Mouse (Mus musculus): ENCODE data around the gene Phyhipl.

The Phyhipl gene

GRCm38 (mm10) chr10:70533301-70533781 lies 122.4 kb downstream of the Phyhipl start:
- DNase-seq (ENCODE audit: inconsistent ontology term): peak; percentile 6

- peak; percentile 49 for DNase-seq (ENCODE audit: inconsistent ontology term)
Observed at GRCm38 (mm10) chr10:70532249-70532648, 123.5 kb downstream of the Phyhipl start.

GRCm38 (mm10) chr10:70530185-70530823 lies 125.5 kb downstream of the Phyhipl start:
- peak; percentile 29 for DNase-seq (ENCODE audit: inconsistent ontology term)

- no peak for DNase-seq (ENCODE audit: inconsistent ontology term)
Observed at GRCm38 (mm10) chr10:70521379-70521778, 134.4 kb downstream of the Phyhipl start.

GRCm38 (mm10) chr10:70520143-70521131 lies 135.3 kb downstream of the Phyhipl start:
- peak; percentile 51 for DNase-seq (ENCODE audit: inconsistent ontology term)

DNA sequence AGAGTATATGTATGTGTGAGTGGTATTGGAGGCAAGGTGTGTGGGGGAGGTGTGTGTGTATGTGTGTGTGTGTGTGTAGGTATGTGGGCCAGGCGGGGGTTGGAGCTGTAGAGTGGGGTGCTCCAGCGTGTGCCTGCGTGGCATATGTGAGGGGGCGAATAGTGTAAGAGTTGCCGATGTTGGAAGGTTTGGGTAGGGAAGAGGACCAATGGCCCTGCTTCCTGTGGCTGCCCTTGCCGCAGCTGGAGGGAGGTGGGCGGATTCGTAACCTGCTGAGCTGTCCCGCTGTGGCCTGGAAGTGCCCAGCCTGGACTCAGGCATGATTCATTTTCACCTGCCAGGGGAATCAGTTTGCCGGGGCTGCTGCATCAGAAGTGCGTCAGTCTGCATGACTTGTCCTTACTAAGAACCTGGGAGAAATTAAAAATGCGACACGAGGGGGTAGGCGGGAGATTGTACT lies 136.1 kb downstream of the Phyhipl start:
- DNase-seq (ENCODE audit: inconsistent ontology term): peak; percentile 17

- DNase-seq (ENCODE audit: inconsistent ontology term): no peak
Observed at GRCm38 (mm10) chr10:70516661-70517060, 139.1 kb downstream of the Phyhipl start.

- DNase-seq (ENCODE audit: inconsistent ontology term): no peak
Observed at GRCm38 (mm10) chr10:70514848-70515247, 140.9 kb downstream of the Phyhipl start.

GRCm38 (mm10) chr10:70507880-70508279 lies 147.9 kb downstream of the Phyhipl start:
- DNase-seq (ENCODE audit: inconsistent ontology term): no peak
